Comparison of ENCODE assay signal across 8 mouse cellular contexts in genomic region chr7:67672650-67673049, GRCm38 (mm10). TPM values are rescaled to one million over a fixed set of nuclear protein-coding genes. Genes with fewer than 3 reads are reported as not detected.
DNase-seq lines count a peak whose midpoint lies in the region; ATAC-seq and TF ChIP-seq lines count a peak whose summit lies in the region.

No protein-coding gene starts in this region.

- H3K27me3 ChIP-seq in Patski, result no peaks in the 10 kb centered on the region
- H3K27me3 ChIP-seq in hindbrain, embryonic 14.5 days (ENCODE audit: control insufficient read depth, insufficient read depth, low read length), result no peaks in the 10 kb centered on the region

- DNase-seq in Patski (ENCODE audit: low read depth, low spot score), result peak; percentile 76
- peak; percentile 87 for DNase-seq in cerebellum, adult 9-10 months
- peak; percentile 83 to 95 for DNase-seq in frontal cortex, postnatal 14 days (ENCODE audit: low spot score in 2 of 2)
- DNase-seq in hindbrain, embryonic 14.5 days (ENCODE audit: low spot score), result peak; percentile 98
- DNase-seq in layer of hippocampus, postnatal 14 days (ENCODE audit: low spot score in 2 of 2), result peak; percentile 94 to 96
- peak; percentile 90 to 94 for DNase-seq in lung, postnatal 4 days
- peak; percentile 98 to 99 for DNase-seq in right cerebral cortex, adult 2 months (ENCODE audit: low spot score in 2 of 2)
- peak; percentile 98 for DNase-seq in urinary bladder, adult 2 months (ENCODE audit: low spot score)

- H3K36me3 ChIP-seq in hindbrain, embryonic 14.5 days (replicated peaks; ENCODE audit: control insufficient read depth, insufficient read depth), result no peaks in the 10 kb centered on the region

- TF ChIP-seq CTCF in Patski (IDR thresholded peaks at IDR 0.05), result peak; percentile 97

- H3K9me3 ChIP-seq in hindbrain, embryonic 14.5 days (ENCODE audit: control insufficient read depth, low read length), result 0 out of 2 replicates have a peak, but pooled peaks cover 3% of the 10 kb centered on the region

- no peaks in the 10 kb centered on the region for H3K4me1 ChIP-seq in hindbrain, embryonic 14.5 days (replicated peaks; ENCODE audit: control insufficient read depth, insufficient read depth, low read length)

- no peak overlapping the region for H3K4me3 ChIP-seq in hindbrain, embryonic 14.5 days (replicated peaks; ENCODE audit: low read length)

- in situ Hi-C loops in Patski (cut with MboI; ENCODE audit: low pct_unique_long_range_greater_than_20kb), result loop anchor here (25.0 kb wide), 1 partner anchor 640 kb away; no protein-coding TSS in a partner anchor

- ATAC-seq in Patski, result peak; percentile 84
- peak; percentile 78; the same call in 1 of the 2 replicates for ATAC-seq in hindbrain, embryonic 14.5 days (ENCODE audit: low FRiP score)

- no peak overlapping the region for H3K4me2 ChIP-seq in hindbrain, embryonic 14.5 days (replicated peaks)

- no peak overlapping the region for H3K9ac ChIP-seq in hindbrain, embryonic 14.5 days

- POLR2A ChIA-PET in Patski (lab: Charles Lee), result interaction anchor here (1.6 kb wide), 1 partner anchor 87 kb away, joined by 6 read pairs; the partner anchor contains the start of gene Synm

- CTCF ChIA-PET in Patski (lab: Charles Lee), result interaction anchor here (0.6 to 2.8 kb wide), 19 partner anchors 9 to 630 kb away, joined by 3 to 43 read pairs (median 3); partner anchors contain the start of gene Synm

- H3K27ac ChIP-seq in hindbrain, embryonic 14.5 days, result no peak overlapping the region

- 11% methylated on average over 10 of the region's 10 CpGs for WGBS in hindbrain, embryonic 14.5 days

RNA-seq across cellular contexts. Expression of gene Ttc23, which starts 25.4 kb away (rescaled TPM):
- 18.6 TPM for polyA plus RNA-seq in Patski (2021)
- polyA plus RNA-seq in hindbrain, embryonic 14.5 days (2014; fragmentation: Nextera tagmentation; extraction: Ambion mirVana), result 7.8 and 9.0 TPM in 2 replicates
- 1 to 10 TPM; 8.3 to 9.7 TPM for total RNA-seq in layer of hippocampus, postnatal 14 days (2021)
- polyA plus RNA-seq in urinary bladder, adult 2 months (2012; rRNA removed), result 15.3 and 21.1 TPM in 2 replicates

RNA-seq across cellular contexts. Expression of gene Lrrc28, which starts 27.6 kb away (rescaled TPM):
- 13.0 TPM for polyA plus RNA-seq in Patski (2021)
- 27.4 and 28.4 TPM in 2 replicates for polyA plus RNA-seq in hindbrain, embryonic 14.5 days (2014; fragmentation: Nextera tagmentation; extraction: Ambion mirVana)
- 10 to 100 TPM; 38.7 to 38.9 TPM for total RNA-seq in layer of hippocampus, postnatal 14 days (2021)
- 36.5 and 38.5 TPM in 2 replicates for polyA plus RNA-seq in urinary bladder, adult 2 months (2012; rRNA removed)
